Mouse (Mus musculus): Measurements from ENCODE around the gene Ucn. TPM values are rescaled to one million over a fixed set of nuclear protein-coding genes. Genes with fewer than 3 reads are reported as not detected.

Gene Ucn
- not detected for polyA plus RNA-seq (2014; fragmentation: Illumina TruSeq; extraction: RNeasy Lipid Tissue Mini Kit (QIAGEN cat#74804); ENCODE audit: insufficient read depth, low read depth, low replicate concordance)

GRCm38 (mm10) chr5:31138241-31138967 lies at the start of gene Ucn:
TSS of gene Ucn (minus strand) at chr5:31138829.

GRCm38 (mm10) chr5:31179766-31180630 lies 41.4 kb upstream of the Ucn start, which contains the start of the genes Gm29609 and Gtf3c2:
TSS of gene Gm29609 (minus strand) at chr5:31179911.
TSS of gene Gtf3c2 (minus strand) at chr5:31180144.

GRCm38 (mm10) chr5:31154152-31154553 lies 15.5 kb upstream of the Ucn start, which contains the start of gene Mpv17:
TSS of gene Mpv17 (minus strand) at chr5:31154251.

GRCm38 (mm10) chr5:31116354-31116753 lies 22.3 kb downstream of the Ucn start, which contains the start of gene Trim54:
TSS of gene Trim54 (plus strand) at chr5:31116712.

GRCm38 (mm10) chr5:31108000-31108490 lies 30.6 kb downstream of the Ucn start, which contains the start of gene Slc30a3:
TSS of gene Slc30a3 (minus strand) at chr5:31108237.

GRCm38 (mm10) chr5:31105814-31106335 lies 32.8 kb downstream of the Ucn start, which contains the start of gene Dnajc5g:
TSS of gene Dnajc5g (plus strand) at chr5:31106285.

Other genes with a start within 250 kb of the Ucn start
- gene Ost4, start 231.0 kb downstream of the Ucn start, polyA plus RNA-seq (2014; fragmentation: Illumina TruSeq; extraction: RNeasy Lipid Tissue Mini Kit (QIAGEN cat#74804); ENCODE audit: insufficient read depth, low read depth, low replicate concordance): 298 TPM
- 47.6 TPM for gene Emilin1, start 225.4 kb downstream of the Ucn start, polyA plus RNA-seq (2014; fragmentation: Illumina TruSeq; extraction: RNeasy Lipid Tissue Mini Kit (QIAGEN cat#74804); ENCODE audit: insufficient read depth, low read depth, low replicate concordance)
- gene Khk, start 217.4 kb downstream of the Ucn start, polyA plus RNA-seq (2014; fragmentation: Illumina TruSeq; extraction: RNeasy Lipid Tissue Mini Kit (QIAGEN cat#74804); ENCODE audit: insufficient read depth, low read depth, low replicate concordance): 53.4 TPM
- gene Cgref1, start 193.2 kb downstream of the Ucn start, polyA plus RNA-seq (2014; fragmentation: Illumina TruSeq; extraction: RNeasy Lipid Tissue Mini Kit (QIAGEN cat#74804); ENCODE audit: insufficient read depth, low read depth, low replicate concordance): 0.60 TPM
- 81.0 TPM for gene Preb, start 178.5 kb downstream of the Ucn start, polyA plus RNA-seq (2014; fragmentation: Illumina TruSeq; extraction: RNeasy Lipid Tissue Mini Kit (QIAGEN cat#74804); ENCODE audit: insufficient read depth, low read depth, low replicate concordance)
- 1.2 TPM for gene Tcf23, start 170.2 kb downstream of the Ucn start, polyA plus RNA-seq (2014; fragmentation: Illumina TruSeq; extraction: RNeasy Lipid Tissue Mini Kit (QIAGEN cat#74804); ENCODE audit: insufficient read depth, low read depth, low replicate concordance)
- gene Atraid, start 90.5 kb downstream of the Ucn start, polyA plus RNA-seq (2014; fragmentation: Illumina TruSeq; extraction: RNeasy Lipid Tissue Mini Kit (QIAGEN cat#74804); ENCODE audit: insufficient read depth, low read depth, low replicate concordance): 135 TPM
- 4.2 TPM for gene Slc5a6, start 89.9 kb downstream of the Ucn start, polyA plus RNA-seq (2014; fragmentation: Illumina TruSeq; extraction: RNeasy Lipid Tissue Mini Kit (QIAGEN cat#74804); ENCODE audit: insufficient read depth, low read depth, low replicate concordance)
- 5.8 TPM for gene Cad, start 84.0 kb downstream of the Ucn start, polyA plus RNA-seq (2014; fragmentation: Illumina TruSeq; extraction: RNeasy Lipid Tissue Mini Kit (QIAGEN cat#74804); ENCODE audit: insufficient read depth, low read depth, low replicate concordance)
- not detected for gene Dnajc5g, start 32.5 kb downstream of the Ucn start, polyA plus RNA-seq (2014; fragmentation: Illumina TruSeq; extraction: RNeasy Lipid Tissue Mini Kit (QIAGEN cat#74804); ENCODE audit: insufficient read depth, low read depth, low replicate concordance)
- gene Slc30a3, start 30.6 kb downstream of the Ucn start, polyA plus RNA-seq (2014; fragmentation: Illumina TruSeq; extraction: RNeasy Lipid Tissue Mini Kit (QIAGEN cat#74804); ENCODE audit: insufficient read depth, low read depth, low replicate concordance): not detected
- gene Trim54, start 22.1 kb downstream of the Ucn start, polyA plus RNA-seq (2014; fragmentation: Illumina TruSeq; extraction: RNeasy Lipid Tissue Mini Kit (QIAGEN cat#74804); ENCODE audit: insufficient read depth, low read depth, low replicate concordance): 3.1 TPM
- gene Mpv17, start 15.4 kb upstream of the Ucn start, polyA plus RNA-seq (2014; fragmentation: Illumina TruSeq; extraction: RNeasy Lipid Tissue Mini Kit (QIAGEN cat#74804); ENCODE audit: insufficient read depth, low read depth, low replicate concordance): 41.2 TPM
- 0.18 TPM for gene Gm29609, start 41.1 kb upstream of the Ucn start, polyA plus RNA-seq (2014; fragmentation: Illumina TruSeq; extraction: RNeasy Lipid Tissue Mini Kit (QIAGEN cat#74804); ENCODE audit: insufficient read depth, low read depth, low replicate concordance)
- gene Gtf3c2, start 41.3 kb upstream of the Ucn start, polyA plus RNA-seq (2014; fragmentation: Illumina TruSeq; extraction: RNeasy Lipid Tissue Mini Kit (QIAGEN cat#74804); ENCODE audit: insufficient read depth, low read depth, low replicate concordance): 14.1 TPM
- gene Snx17, start 54.4 kb upstream of the Ucn start, polyA plus RNA-seq (2014; fragmentation: Illumina TruSeq; extraction: RNeasy Lipid Tissue Mini Kit (QIAGEN cat#74804); ENCODE audit: insufficient read depth, low read depth, low replicate concordance): 69.2 TPM
- gene Eif2b4, start 54.6 kb upstream of the Ucn start, polyA plus RNA-seq (2014; fragmentation: Illumina TruSeq; extraction: RNeasy Lipid Tissue Mini Kit (QIAGEN cat#74804); ENCODE audit: insufficient read depth, low read depth, low replicate concordance): 24.8 TPM
- 12.8 TPM for gene Zfp513, start 63.5 kb upstream of the Ucn start, polyA plus RNA-seq (2014; fragmentation: Illumina TruSeq; extraction: RNeasy Lipid Tissue Mini Kit (QIAGEN cat#74804); ENCODE audit: insufficient read depth, low read depth, low replicate concordance)
- 39.6 TPM for gene Ppm1g, start 81.9 kb upstream of the Ucn start, polyA plus RNA-seq (2014; fragmentation: Illumina TruSeq; extraction: RNeasy Lipid Tissue Mini Kit (QIAGEN cat#74804); ENCODE audit: insufficient read depth, low read depth, low replicate concordance)
- gene Nrbp1, start 102.0 kb upstream of the Ucn start, polyA plus RNA-seq (2014; fragmentation: Illumina TruSeq; extraction: RNeasy Lipid Tissue Mini Kit (QIAGEN cat#74804); ENCODE audit: insufficient read depth, low read depth, low replicate concordance): 61.9 TPM
- gene Gm9970, start 102.4 kb upstream of the Ucn start, polyA plus RNA-seq (2014; fragmentation: Illumina TruSeq; extraction: RNeasy Lipid Tissue Mini Kit (QIAGEN cat#74804); ENCODE audit: insufficient read depth, low read depth, low replicate concordance): not detected
- 30.6 TPM for gene Krtcap3, start 112.9 kb upstream of the Ucn start, polyA plus RNA-seq (2014; fragmentation: Illumina TruSeq; extraction: RNeasy Lipid Tissue Mini Kit (QIAGEN cat#74804); ENCODE audit: insufficient read depth, low read depth, low replicate concordance)
- 26.8 TPM for gene Ift172, start 152.3 kb upstream of the Ucn start, polyA plus RNA-seq (2014; fragmentation: Illumina TruSeq; extraction: RNeasy Lipid Tissue Mini Kit (QIAGEN cat#74804); ENCODE audit: insufficient read depth, low read depth, low replicate concordance)
- 6.1 TPM for gene Fndc4, start 157.3 kb upstream of the Ucn start, polyA plus RNA-seq (2014; fragmentation: Illumina TruSeq; extraction: RNeasy Lipid Tissue Mini Kit (QIAGEN cat#74804); ENCODE audit: insufficient read depth, low read depth, low replicate concordance)
- not detected for gene Gckr, start 158.6 kb upstream of the Ucn start, polyA plus RNA-seq (2014; fragmentation: Illumina TruSeq; extraction: RNeasy Lipid Tissue Mini Kit (QIAGEN cat#74804); ENCODE audit: insufficient read depth, low read depth, low replicate concordance)

Measured in lung, adult 10 weeks (tissue).